Comparison of ENCODE assay signal across 26 mouse cellular contexts in genomic region chr15:62267536-62267935, GRCm38 (mm10).
"Had no signal": no experiment of that assay in that cellular context is flagged by ENCODE, and none has a peak within 500 bp of the region (broad histone marks: within the 10 kb centered on the region; RNA-seq: fewer than 3 reads in every experiment).

No protein-coding gene starts in this region.

- H3K27ac ChIP-seq: gastrocnemius, adult 2 months; heart, embryonic 10.5 days; hindbrain, embryonic 10.5 days; hindbrain, embryonic 12.5 days; hindbrain, embryonic 14.5 days; kidney, embryonic 15.5 days; kidney, postnatal 0 days; limb, embryonic 10.5 days; limb, embryonic 12.5 days; liver, embryonic 13.5 days; liver, embryonic 15.5 days had no signal

- H3K4me2 ChIP-seq: hindbrain, embryonic 12.5 days; hindbrain, embryonic 14.5 days; kidney, embryonic 15.5 days; limb, embryonic 12.5 days; liver, embryonic 13.5 days; liver, embryonic 15.5 days had no signal

- H3K4me1 ChIP-seq: hindbrain, embryonic 10.5 days; hindbrain, embryonic 12.5 days; limb, embryonic 10.5 days; limb, embryonic 12.5 days had no signal

- H3K9me3 ChIP-seq: heart, embryonic 10.5 days; hindbrain, embryonic 10.5 days; hindbrain, embryonic 12.5 days; kidney, embryonic 15.5 days; limb, embryonic 10.5 days; limb, embryonic 12.5 days; liver, embryonic 13.5 days; liver, embryonic 15.5 days had no signal

- ATAC-seq: forebrain, embryonic 16.5 days; hindbrain, embryonic 16.5 days; intestine, embryonic 16.5 days; liver, postnatal 0 days had no signal

- H3K36me3 ChIP-seq: heart, embryonic 10.5 days; hindbrain, embryonic 10.5 days; hindbrain, embryonic 12.5 days; kidney, embryonic 15.5 days; limb, embryonic 10.5 days; limb, embryonic 12.5 days; liver, embryonic 13.5 days; liver, embryonic 15.5 days had no signal

- DNase-seq: gastrocnemius, adult 2 months; gastrocnemius, postnatal 10 days; gastrocnemius, postnatal 25 days; heart, postnatal 10 days; heart, postnatal 4 days; kidney, adult 18-20 months; kidney, adult 8-10 months; kidney, postnatal 14 days; kidney, postnatal 36 days; layer of hippocampus, adult 9-11 months; layer of hippocampus, postnatal 36 days; liver; liver, embryonic 13.5 days; liver, postnatal 0 days had no signal

- H3K9ac ChIP-seq: hindbrain, embryonic 12.5 days; hindbrain, embryonic 14.5 days; kidney, embryonic 15.5 days; limb, embryonic 12.5 days; liver, embryonic 13.5 days; liver, embryonic 15.5 days; liver, postnatal 0 days had no signal

- H3K4me3 ChIP-seq: gastrocnemius, adult 2 months; heart, embryonic 10.5 days; hindbrain, embryonic 10.5 days; hindbrain, embryonic 12.5 days; kidney, embryonic 15.5 days; limb, embryonic 10.5 days; limb, embryonic 12.5 days; liver, embryonic 13.5 days; liver, embryonic 15.5 days had no signal

- H3K27me3 ChIP-seq: hindbrain, embryonic 12.5 days; kidney, embryonic 15.5 days; limb, embryonic 12.5 days; liver, embryonic 13.5 days; liver, embryonic 15.5 days had no signal
